Mouse (Mus musculus) embryonic fibroblast, embryonic 13.5 days (primary cell): Measurements from ENCODE around the gene Ube4a. TPM values are rescaled to one million over a fixed set of nuclear protein-coding genes. Genes with fewer than 3 reads are reported as not detected.

Source experiments
- H3K27ac ChIP-seq: 2 replicates; pipeline ENCODE4 v1.5.1; 2012; ENCODE audit warnings: low read length, control low read depth, inconsistent platforms; ENCODE audit not compliant: insufficient read depth
- H3K4me1 ChIP-seq: 2 replicates; pipeline ENCODE4 v1.6.1; 2011; ENCODE audit warnings: low read length; ENCODE audit not compliant: control insufficient read depth, insufficient read depth
- H3K4me3 ChIP-seq: 2 replicates; pipeline ENCODE4 v1.5.1; 2011; ENCODE audit warnings: mild to moderate bottlenecking, control low read depth, low read length; ENCODE audit not compliant: insufficient read depth
- CTCF ChIP-seq: IDR thresholded peaks from 2 replicates; pipeline ENCODE4 v1.5.1; 2011; ENCODE audit warnings: mild to moderate bottlenecking, control low read depth, low read length, moderate library complexity, borderline replicate concordance; ENCODE audit not compliant: insufficient read depth
- POLR2A ChIP-seq: IDR thresholded peaks from 2 replicates; pipeline ENCODE4 v1.6.1; 2011; ENCODE audit warnings: low read depth, mild to moderate bottlenecking, control low read depth, low read length, moderate library complexity
- polyA plus RNA-seq: library from polyadenylated mRNA; stranded (reverse); fragments of >200 nt; gene quantifications from 2 replicates; pipeline ENCODE4 v1.2.4, GENCODE M21; 2011; ENCODE audit warnings: low read depth; ENCODE audit not compliant: missing spikeins, insufficient read length

The Ube4a gene
- polyA plus RNA-seq, 1 experiment, result 56.9 TPM

DNA sequence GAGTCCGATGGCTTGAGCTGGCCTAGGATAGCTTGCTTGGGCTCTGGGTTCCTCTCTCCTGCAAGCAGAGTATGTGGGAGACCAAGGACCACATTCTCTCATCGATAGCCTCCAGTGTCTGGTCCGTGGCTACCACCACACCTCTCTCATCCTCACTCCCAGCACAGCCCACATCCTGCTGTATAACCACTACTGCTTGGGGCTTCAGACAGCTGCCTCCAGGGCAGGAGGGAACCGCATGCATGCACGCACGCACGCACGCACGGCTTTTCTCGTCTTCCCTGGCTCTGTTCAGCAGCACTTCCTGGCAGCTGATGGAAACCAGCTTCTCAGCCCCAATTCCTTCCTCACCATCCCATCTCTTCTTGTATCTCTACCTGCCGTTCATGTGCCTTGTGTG is 32.7 kb upstream of the Ube4a start:
- Histone ChIP-seq H3K27ac (no peak overlapping the region), H3K4me3 (no peak overlapping the region), H3K4me1 (no peaks in the 10 kb centered on the region)
- TF ChIP-seq POLR2A (no peak), CTCF (no peak)

DNA sequence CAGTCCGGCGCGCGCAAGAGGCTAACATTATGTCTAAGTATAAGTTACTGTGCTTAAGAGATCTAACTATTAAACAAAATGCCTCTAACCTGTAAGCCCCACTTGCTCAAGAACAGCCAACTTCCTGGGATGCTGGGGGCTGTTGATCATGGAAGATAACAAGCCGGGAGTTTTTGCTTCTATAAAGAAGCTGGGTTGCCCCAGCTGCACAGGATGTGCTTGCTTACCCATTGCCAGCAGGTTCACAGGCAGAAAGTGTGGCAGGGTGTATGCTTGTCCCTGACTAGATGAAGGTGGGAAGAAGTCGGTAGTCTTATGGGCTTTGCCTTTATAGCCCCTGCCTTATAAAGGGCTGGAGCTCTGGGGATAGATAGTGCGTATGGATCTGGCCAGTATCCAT is 31.2 kb upstream of the Ube4a start:
- TF ChIP-seq CTCF, result no peak
- no peak for TF ChIP-seq POLR2A
- H3K27ac ChIP-seq, result no peak overlapping the region
- no peak overlapping the region for H3K4me3 ChIP-seq
- no peaks in the 10 kb centered on the region for H3K4me1 ChIP-seq

- Histone ChIP-seq H3K27ac (no peak overlapping the region), H3K4me3 (no peak overlapping the region), H3K4me1 (no peaks in the 10 kb centered on the region)
- TF ChIP-seq POLR2A, result no peak
- TF ChIP-seq CTCF, result no peak
Measured at GRCm38 (mm10) chr9:44994962-44995361, 29.6 kb upstream of the Ube4a start.

DNA sequence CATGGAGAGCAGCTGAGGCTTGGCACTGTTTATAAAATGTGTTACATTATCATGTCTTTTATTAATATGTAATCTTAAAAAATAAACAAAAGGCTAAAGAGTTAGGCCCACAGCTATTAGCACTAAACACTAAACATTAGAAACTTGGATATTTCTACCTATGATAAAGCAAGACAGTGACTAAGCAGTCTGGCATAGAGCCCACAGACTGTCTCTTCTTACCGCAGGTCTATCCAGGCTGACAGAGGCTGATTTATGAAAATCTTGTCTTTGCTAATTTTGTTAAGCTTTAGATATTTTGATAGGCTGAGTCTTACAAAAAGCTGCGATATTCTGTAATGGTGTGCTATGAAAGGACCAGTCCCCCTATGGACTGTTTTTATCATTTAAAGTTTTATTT is 27.9 kb upstream of the Ube4a start:
- Histone ChIP-seq H3K4me3 (no peak overlapping the region), H3K4me1 (no peaks in the 10 kb centered on the region), H3K27ac (no peak overlapping the region)
- no peak for TF ChIP-seq CTCF
- no peak for TF ChIP-seq POLR2A

DNA sequence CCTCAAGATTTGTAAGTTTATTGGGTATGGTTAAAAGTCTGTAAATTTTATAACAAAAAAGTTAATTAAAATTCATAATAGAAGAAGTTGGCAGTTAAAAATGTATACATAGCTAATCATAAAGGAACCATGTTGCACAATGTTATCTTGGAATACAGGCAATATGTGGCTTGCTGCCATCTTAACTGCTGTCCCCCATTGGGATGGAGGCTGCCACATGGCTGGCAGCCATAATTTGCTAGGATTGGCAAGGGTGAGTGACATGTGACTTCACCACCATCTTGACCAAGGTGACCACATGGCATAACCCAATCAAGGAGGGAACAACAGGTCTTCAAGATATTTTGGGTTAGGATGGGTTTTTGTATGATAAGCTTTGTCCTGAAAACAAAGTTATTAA is 26.9 kb upstream of the Ube4a start:
- TF ChIP-seq POLR2A (no peak), CTCF (no peak)
- no peak overlapping the region for H3K27ac ChIP-seq
- no peaks in the 10 kb centered on the region for H3K4me1 ChIP-seq
- no peak overlapping the region for H3K4me3 ChIP-seq

DNA sequence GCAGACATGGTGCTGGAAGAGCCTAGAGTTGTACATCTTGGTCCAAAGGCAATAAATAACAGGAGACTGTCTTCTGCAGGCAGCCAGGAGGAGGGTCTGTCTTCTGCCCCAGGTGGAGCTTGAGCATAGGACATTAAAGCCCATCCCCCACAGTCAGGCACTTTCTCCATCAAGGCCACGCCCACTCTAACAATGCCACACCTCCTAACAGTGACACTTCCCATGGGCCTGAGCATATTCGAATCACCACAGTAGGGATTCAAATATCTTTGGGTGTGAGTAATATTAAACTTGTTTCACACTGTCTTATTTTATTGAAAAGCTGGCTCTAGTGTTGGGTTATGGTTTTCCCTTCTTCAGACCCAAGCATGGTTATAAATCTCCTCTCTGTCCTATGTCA is 26.4 kb upstream of the Ube4a start:
- Histone ChIP-seq H3K27ac (no peak overlapping the region), H3K4me3 (no peak overlapping the region), H3K4me1 (no peaks in the 10 kb centered on the region)
- TF ChIP-seq CTCF (no peak), POLR2A (no peak)

DNA sequence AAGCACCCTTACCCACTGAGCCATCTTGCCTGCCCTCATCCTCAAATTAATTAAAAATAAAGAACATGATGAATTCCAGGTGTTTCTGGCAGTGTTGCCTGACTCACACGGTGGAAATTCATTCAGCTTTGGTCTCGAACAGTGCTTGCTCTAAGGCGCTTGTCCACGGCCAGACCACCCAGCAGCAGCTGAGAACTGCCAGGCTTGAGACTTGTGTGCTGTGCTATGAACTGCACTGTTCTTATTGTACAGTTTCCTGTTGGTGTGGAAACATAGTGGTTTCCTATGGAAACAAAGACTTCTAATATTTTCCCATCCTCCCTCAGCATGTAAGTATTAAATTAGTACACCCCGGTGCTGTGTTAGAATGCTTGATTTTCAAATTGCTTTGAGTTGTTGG is 21.6 kb upstream of the Ube4a start:
- no peak overlapping the region for H3K27ac ChIP-seq

DNA sequence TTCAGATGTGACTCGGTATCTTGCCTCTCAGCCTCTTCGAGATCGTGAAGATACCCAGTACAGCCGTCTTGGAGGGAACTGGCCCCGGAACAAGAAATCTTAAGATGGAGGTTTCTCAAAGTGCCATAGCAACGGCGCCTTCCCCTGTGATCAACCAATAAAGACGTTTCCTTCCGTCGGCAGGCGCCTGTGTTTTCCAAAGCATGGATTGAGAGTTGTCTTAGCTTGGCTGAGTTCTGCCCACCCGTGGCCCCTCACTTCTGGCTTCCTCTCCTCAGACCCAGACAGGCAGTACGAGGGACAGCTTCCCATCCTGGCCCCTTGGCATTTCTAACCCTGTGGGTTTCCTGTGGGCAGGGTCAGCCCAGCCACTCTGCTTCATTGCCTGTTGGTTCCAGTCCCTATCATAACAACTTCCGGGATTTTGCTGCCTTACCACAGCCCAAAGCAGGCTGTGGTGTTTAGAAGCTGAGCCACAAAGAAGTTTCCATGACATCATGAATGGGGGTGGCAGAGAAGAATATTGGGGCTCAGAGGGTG is 20.9 kb upstream of the Ube4a start:
- no peak overlapping the region for H3K4me3 ChIP-seq
- no peak overlapping the region for H3K27ac ChIP-seq
- H3K4me1 ChIP-seq, result no peaks in the 10 kb centered on the region
- TF ChIP-seq CTCF, result no peak
- no peak for TF ChIP-seq POLR2A

More for the DNA sequence above, 21.6 kb upstream of the Ube4a start:
- TF ChIP-seq POLR2A (no peak), CTCF (no peak)
- Histone ChIP-seq H3K4me3 (no peak overlapping the region), H3K4me1 (no peaks in the 10 kb centered on the region)

GRCm38 (mm10) chr9:44985721-44986161 is 20.3 kb upstream of the Ube4a start:
- TF ChIP-seq CTCF (no peak), POLR2A (no peak)
- Histone ChIP-seq H3K27ac (no peak overlapping the region), H3K4me3 (no peak overlapping the region), H3K4me1 (no peaks in the 10 kb centered on the region)

- TF ChIP-seq CTCF, result no peak
- TF ChIP-seq POLR2A, result no peak
- H3K27ac ChIP-seq, result no peak overlapping the region
- H3K4me3 ChIP-seq, result no peak overlapping the region
- no peaks in the 10 kb centered on the region for H3K4me1 ChIP-seq
Measured at GRCm38 (mm10) chr9:44983001-44983400, 17.6 kb upstream of the Ube4a start.

- no peak for TF ChIP-seq CTCF
- no peak for TF ChIP-seq POLR2A
Measured at GRCm38 (mm10) chr9:44982531-44982930, 17.1 kb upstream of the Ube4a start.

GRCm38 (mm10) chr9:44982081-44982480 is 16.7 kb upstream of the Ube4a start:
- Histone ChIP-seq H3K27ac (no peak overlapping the region), H3K4me3 (no peak overlapping the region), H3K4me1 (no peaks in the 10 kb centered on the region)
- TF ChIP-seq CTCF (no peak), POLR2A (no peak)

More at GRCm38 (mm10) chr9:44982531-44982930, 17.1 kb upstream of the Ube4a start:
- no peaks in the 10 kb centered on the region for H3K4me1 ChIP-seq
- no peak overlapping the region for H3K4me3 ChIP-seq
- H3K27ac ChIP-seq, result no peak overlapping the region
